Mouse (Mus musculus): Measurements from ENCODE around the gene Susd1. TPM values are rescaled to one million over a fixed set of nuclear protein-coding genes. Genes with fewer than 3 reads are reported as not detected.

The Susd1 gene
- total RNA-seq (2021), result 1 to 10 TPM; 1.8 to 1.9 TPM
- long read RNA-seq, experiment 1, result 0 reads
- long read RNA-seq, experiment 2, partial matches to known transcripts, result 0 of 2 reads
- long read RNA-seq, experiment 2, other reads (novel, unspliced or antisense), result 2 of 2 reads

DNA sequence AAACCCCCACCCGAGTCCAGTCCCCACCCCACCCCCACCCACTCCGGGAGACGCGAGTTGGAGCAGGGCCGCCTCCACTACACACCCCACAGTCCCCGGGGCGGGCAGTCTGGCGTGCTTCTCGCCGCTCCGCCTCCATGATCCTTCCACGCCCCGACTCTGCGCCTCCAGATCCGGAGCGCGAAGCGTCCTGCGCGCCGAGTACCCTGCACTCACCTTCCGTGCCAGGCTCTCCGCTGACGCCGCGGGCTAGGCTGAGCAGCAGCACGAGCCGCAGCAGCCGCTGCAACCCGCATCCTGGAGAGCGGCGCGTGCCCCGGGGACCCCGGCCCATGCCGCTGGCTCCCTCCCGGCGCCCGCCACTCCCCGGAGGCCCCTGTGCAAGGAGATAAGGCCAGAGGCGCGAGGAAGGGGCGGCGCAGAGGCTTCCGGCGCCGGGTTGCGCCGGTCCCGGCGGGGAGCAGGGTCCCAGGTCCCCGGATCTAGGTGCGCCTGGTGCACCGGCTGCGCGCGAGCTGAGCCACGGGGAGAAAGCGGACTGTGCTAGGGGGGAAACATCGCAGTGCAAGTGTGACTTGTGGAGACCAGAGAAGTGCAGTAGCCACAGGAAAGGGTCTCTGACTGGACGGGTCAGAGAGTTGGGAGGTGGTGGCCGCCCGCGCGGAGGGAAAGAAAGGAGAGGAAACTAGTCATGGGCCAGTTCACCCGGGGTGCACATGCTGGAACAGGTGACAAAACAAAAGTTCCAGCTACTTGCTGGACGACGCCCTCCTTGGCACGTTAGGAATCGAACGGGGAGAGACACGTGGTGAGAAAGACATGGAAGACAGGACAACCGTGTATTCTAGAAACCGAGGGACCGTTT, at the start of gene Susd1:
Susd1 (minus strand) TSS at position 644 of the 865 bp plus-strand sequence.
- peak; percentile 21 to 58 for DNase-seq (ENCODE audit: low spot score in 2 of 2)

DNA sequence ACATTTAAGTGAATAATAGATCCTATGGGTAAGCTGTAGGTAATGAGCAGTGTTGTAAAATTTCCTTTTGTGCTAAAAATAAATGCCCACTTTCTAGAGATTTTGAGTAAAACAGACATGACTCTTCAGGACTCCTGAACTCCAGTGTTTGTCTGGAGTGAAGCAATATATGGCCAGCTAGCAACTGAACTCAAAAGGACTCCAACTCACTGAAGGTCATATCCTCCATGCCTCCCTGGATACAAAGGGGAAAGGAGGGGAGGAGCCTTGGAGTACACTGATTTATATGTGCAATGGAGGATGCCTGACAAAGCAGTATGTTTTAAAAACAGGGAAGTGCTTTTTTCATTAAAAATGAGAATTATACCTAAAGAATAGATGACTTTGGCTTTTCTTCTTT, 32.9 kb upstream of the Susd1 start:
- DNase-seq (ENCODE audit: low spot score in 2 of 2), result no peak

DNA sequence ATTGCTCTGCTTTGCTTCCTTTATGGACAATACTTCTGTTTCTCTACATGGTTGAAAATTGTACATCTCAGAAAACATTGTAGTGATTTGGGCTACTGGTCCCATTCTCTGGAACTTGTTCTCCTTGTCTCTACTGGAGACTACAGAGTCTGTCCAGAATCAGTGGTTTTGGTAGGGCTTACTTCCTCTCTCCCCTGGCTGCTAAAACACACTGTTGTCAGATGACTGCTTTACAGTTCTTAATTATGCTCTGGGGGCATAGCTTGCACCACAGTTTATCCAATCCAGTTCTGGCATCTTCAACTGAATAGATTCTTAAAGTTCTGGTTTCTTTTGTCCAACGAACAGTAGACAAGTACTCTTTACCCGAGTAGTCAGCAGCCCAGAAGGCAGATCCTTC, 27.0 kb upstream of the Susd1 start:
- DNase-seq (ENCODE audit: low spot score in 2 of 2), result no peak

DNA sequence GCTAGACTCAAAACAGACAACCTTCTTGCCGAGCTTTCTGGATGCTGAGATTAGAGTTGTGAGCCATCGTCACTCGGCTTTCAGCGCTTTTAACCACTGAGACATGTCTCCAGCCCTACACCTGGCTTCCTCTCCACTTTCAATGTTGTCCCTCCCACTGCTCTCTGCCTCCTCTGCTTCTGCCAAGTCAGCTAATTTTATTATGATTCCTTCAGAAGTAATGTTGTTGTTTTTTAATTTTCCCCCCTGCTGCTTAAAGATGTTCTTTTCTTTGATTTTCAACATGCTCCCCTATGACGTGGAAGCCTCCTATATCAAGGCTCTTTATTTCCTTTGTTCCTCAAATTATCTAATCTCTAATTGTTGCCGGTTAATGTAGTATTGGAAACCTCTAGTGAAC, 26.2 kb upstream of the Susd1 start:
- no peak for DNase-seq (ENCODE audit: low spot score in 2 of 2)

- DNase-seq (ENCODE audit: low spot score in 2 of 2), result no peak
Measured at GRCm38 (mm10) chr4:59462494-59462893, 24.1 kb upstream of the Susd1 start.

- no peak for DNase-seq (ENCODE audit: low spot score in 2 of 2)
Measured at GRCm38 (mm10) chr4:59461116-59461727, 22.8 kb upstream of the Susd1 start.

- DNase-seq (ENCODE audit: low spot score in 2 of 2), result no peak
Measured at GRCm38 (mm10) chr4:59459216-59459955, 21.0 kb upstream of the Susd1 start.

DNA sequence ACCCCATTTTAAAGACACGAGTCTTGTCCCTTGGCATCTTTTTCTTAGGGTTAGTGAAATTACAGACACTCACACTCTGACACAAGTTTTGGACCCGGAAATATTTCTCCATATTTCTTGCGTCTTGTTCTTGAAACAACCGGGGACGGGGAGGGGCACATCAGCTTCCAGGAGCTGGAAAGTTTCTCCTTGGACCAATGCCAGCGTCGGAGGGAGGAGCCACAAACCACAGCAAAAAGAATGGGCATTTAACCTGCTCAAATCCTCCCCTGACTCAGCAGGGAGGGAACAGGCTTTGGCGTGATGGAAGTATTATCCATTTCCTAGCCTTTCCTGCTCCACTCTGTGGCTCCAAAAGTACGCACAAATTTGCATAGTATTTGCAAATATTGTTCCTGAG, 19.5 kb upstream of the Susd1 start:
- DNase-seq (ENCODE audit: low spot score in 2 of 2), result peak in 1 of 2 experiments; percentile 23

DNA sequence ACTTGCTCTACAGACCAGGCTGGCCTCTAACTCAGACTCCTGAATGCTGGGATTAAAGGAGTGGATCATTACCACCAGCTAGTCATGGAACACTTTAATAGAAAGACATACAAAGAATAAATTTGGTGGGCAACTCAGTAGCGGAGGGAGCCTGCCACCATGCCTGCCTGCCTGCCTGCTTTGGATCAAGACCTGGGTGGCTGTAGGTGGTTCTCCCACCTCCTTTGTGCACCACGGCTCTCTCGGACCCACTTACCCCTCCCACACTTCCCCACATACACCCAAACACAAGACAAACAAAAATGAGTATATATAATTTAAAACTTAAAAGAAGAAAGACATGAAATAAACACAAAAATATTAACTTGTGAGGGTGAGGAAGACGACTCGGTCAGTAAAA, 18.7 kb upstream of the Susd1 start:
- no peak for DNase-seq (ENCODE audit: low spot score in 2 of 2)

GRCm38 (mm10) chr4:59455465-59455864, 17.0 kb upstream of the Susd1 start:
- DNase-seq (ENCODE audit: low spot score in 2 of 2), result no peak

GRCm38 (mm10) chr4:59454046-59454445, 15.6 kb upstream of the Susd1 start:
- DNase-seq (ENCODE audit: low spot score in 2 of 2), result no peak

DNA sequence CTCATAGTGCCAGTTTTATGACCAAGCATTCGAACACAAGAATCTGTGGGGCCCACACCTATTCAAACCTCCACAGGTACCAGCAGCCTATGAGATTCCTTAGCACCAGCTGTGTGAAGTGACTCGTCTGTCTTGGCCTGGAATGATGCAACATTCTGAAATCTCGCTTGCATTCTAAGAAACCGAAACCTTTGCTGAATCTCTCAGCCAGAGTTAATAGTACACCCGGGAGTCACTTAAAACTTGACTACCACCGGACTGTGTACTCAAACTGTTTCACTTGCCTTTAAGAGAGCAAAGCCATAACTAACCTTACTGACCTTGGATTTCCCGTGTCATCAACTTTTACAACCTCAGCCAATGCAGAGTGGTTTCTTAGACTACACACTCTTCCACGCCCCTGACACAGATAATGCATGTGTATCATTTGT, 14.1 kb upstream of the Susd1 start:
- DNase-seq (ENCODE audit: low spot score in 2 of 2), result no peak

- no peak for DNase-seq (ENCODE audit: low spot score in 2 of 2)
Measured at GRCm38 (mm10) chr4:59450906-59451305, 12.5 kb upstream of the Susd1 start.

DNA sequence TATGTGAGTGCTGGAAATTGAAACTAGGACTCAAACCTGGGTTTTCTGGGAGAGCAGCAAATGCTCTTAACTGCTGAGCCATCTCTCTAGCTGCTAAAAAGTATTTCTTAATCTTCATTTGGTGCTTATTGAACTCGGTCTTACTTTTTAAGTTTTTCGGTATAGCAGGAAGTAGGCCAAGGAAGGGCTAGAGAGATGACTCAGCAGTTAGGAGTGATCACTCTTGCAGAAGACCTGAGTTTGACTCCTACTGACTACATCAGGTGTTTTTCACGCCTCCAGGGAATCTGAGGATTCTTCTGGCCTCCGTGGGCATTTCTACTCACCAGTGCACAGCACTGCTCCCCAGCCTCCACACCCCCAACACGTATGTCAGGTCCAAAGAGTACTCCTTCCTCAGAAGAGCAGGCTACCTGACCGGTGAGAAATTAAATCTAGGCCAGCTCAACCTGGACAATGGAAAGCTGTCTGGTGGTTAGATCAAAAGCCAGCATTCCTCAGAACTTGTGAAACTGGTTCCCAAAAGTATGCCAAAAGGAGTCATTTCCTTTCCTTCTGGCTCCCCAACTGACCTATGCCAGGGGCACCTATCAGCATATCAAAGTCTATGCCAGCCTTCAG, 11.9 kb upstream of the Susd1 start:
- DNase-seq (ENCODE audit: low spot score in 2 of 2), result no peak

GRCm38 (mm10) chr4:59447296-59447695, 8.9 kb upstream of the Susd1 start:
- DNase-seq (ENCODE audit: low spot score in 2 of 2), result no peak

DNA sequence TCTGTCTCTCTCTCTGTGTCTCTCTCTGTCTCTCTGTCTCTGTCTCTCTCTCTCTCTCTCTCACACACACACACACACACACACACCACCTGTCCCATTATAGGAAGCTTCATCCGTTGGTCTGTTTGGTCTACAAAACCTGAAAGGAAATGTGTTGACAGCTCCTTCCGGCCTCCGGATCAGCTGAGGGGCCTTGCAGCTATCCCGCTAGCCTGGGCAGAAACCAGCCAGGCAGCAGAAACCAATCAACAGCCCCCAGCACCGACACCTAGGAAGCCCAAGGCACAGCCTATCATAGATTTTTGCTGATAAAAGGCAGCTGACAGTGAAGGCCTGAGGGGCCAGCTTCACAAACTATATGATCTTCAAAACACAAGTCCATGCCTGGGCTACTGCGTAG, 7.1 kb upstream of the Susd1 start:
- DNase-seq (ENCODE audit: low spot score in 2 of 2), result no peak

GRCm38 (mm10) chr4:59444994-59445393, 6.6 kb upstream of the Susd1 start:
- DNase-seq (ENCODE audit: low spot score in 2 of 2), result no peak

DNA sequence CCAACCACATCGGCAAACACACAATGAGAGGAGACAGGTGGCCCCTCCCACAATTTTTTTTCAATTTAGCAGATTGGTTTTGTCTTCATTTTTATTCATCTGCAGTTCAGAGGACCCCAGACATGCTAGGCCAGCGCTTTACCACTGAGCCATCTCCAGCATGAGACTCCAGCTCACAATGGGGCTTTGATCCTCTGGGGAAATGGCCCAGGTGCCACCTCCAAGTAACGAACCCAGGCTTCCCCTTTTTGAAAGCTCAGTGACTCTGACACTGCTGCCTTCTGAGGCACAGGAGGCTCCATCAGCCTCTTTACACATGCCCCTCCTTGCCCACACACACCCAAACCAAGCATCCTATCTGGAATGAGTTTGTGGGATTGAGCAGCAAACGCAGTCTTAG, 5.7 kb upstream of the Susd1 start:
- DNase-seq (ENCODE audit: low spot score in 2 of 2), result no peak

DNA sequence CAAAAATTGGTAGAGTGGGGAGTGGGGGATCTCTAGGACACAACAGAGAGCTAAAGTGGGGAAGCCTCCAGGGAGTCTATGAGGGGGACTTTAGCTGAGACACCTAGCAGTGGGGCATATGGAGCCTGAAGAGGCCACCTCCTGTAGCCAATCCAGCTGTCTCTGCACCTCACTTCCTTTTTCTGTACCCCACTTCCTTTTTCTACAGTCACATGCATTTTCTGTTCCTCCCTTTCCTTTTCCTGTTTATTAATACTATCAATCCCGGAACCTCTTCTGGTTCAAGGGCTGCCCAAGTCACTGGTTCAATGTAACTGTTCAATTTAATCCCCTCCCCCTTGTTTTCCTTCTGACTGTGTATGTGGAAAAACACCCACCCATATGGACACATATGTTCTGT, 2.8 kb upstream of the Susd1 start:
- DNase-seq (ENCODE audit: low spot score in 2 of 2), result no peak

DNA sequence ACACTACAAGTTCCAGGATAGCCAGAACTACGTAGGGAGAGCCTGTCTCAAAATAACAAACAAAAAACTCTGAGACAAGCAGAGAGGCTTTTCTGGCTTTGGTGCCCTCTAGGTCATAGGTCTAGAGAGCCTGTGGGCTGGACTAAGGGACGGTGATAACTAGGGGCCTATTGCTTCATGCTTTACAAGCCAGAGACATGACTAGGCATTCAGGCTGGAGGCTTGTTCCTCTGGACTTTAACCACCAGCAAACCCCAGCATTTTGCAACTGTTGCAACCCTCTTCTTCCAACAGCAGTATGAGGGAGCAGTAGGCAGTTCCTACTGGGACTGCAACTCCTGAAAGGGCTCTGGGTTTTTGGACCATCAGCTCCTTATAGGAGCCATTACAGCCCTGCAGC, 1.5 kb upstream of the Susd1 start:
- no peak for DNase-seq (ENCODE audit: low spot score in 2 of 2)

- DNase-seq (ENCODE audit: low spot score in 2 of 2), result no peak
Measured at GRCm38 (mm10) chr4:59439041-59439440, 608 bp upstream of the Susd1 start.

Data from gastrocnemius, postnatal 4 days (tissue).